6 mouse cellular contexts compared by ENCODE assay signal in genomic region chr8:70964861-70965260, GRCm38 (mm10).
"Had no signal": no experiment of that assay in that cellular context is flagged by ENCODE, and none has a peak within 500 bp of the region (broad histone marks: within the 10 kb centered on the region; RNA-seq: fewer than 3 reads in every experiment).

No protein-coding gene starts in this region.

- H3K36me3 ChIP-seq: lung, embryonic 15.5 days; midbrain, embryonic 13.5 days; midbrain, embryonic 15.5 days; neural tube, embryonic 12.5 days had no signal

- H3K9me3 ChIP-seq: lung, embryonic 15.5 days; megakaryocyte, embryonic 14.5 days; midbrain, embryonic 13.5 days; midbrain, embryonic 15.5 days; neural tube, embryonic 12.5 days had no signal

- H3K27ac ChIP-seq: lung, embryonic 15.5 days; macrophage; midbrain, embryonic 13.5 days; midbrain, embryonic 15.5 days; neural tube, embryonic 12.5 days had no signal

- H3K4me3 ChIP-seq: lung, embryonic 15.5 days; megakaryocyte, embryonic 14.5 days; midbrain, embryonic 13.5 days; midbrain, embryonic 15.5 days; neural tube, embryonic 12.5 days had no signal

- H3K4me1 ChIP-seq: lung, embryonic 15.5 days; midbrain, embryonic 13.5 days; midbrain, embryonic 15.5 days; neural tube, embryonic 12.5 days had no signal

- H3K27me3 ChIP-seq: lung, embryonic 15.5 days; midbrain, embryonic 13.5 days; midbrain, embryonic 15.5 days had no signal
